In the genomic region with DNA sequence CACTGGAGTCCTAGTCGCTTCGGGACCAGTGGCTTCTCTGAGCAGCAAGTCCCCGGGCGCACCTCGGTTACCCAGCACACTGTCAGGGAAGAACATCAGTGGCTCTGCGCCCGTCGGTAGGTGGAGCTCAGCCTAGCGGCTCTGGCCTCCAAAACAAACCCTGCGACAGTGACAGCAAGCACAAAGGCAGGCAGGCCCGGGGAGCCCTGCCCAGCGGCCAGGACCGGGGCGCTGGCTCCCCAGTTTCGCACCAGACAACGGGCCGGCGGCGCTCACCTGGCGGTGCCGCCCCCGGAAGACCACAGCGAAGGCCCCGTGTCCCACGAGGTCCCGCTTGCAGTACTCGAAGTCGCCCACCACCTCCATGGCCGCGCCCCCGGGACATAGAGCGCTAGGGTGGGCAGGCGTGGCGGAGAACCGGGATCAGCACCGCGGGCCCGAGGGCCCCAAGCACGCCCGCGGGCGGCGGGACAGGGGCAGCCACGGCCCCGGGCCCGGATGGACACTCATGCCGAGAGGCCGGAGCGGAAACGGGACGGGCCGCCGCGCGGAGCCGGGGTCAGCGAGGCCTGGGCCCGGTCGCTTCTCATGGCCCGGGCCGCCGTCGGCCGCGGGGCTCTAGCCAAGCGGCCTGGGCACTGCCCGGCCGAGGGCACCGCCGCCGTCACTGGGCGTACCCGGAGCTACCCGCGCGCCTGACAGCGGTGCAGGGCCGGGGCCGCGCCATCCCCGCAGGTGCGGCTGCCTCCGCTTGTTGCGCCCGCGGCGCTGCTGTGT, we compare ENCODE assay signal across 8 mouse cellular contexts. TPM values are rescaled to one million over a fixed set of nuclear protein-coding genes. Genes with fewer than 3 reads are reported as not detected.
DNase-seq lines count a peak whose midpoint lies in the region; ATAC-seq lines count a peak whose summit lies in the region.

No protein-coding gene starts in this region.

- peak; percentile 91 for DNase-seq in adrenal gland, postnatal 14 days
- DNase-seq in embryonic facial prominence, embryonic 10.5 days (ENCODE audit: low spot score), result peak; percentile 85
- peak; percentile 76 for DNase-seq in kidney, adult 11 months
- peak; percentile 85 for DNase-seq in left cerebral cortex, postnatal 4 days
- DNase-seq in midbrain, embryonic 11.5 days (ENCODE audit: low spot score, missing footprints), result peak; percentile 97
- DNase-seq in right cerebral cortex, postnatal 4 days, result peak; percentile 76
- DNase-seq in yolk sac, embryonic 10.5 days (ENCODE audit: low spot score), result peak; percentile 89

- peak; percentile 75 for ATAC-seq in granulocyte monocyte progenitor cell, adult 5-6 weeks (replicated peaks; ENCODE audit: poor library complexity, severe bottlenecking)
- peak; percentile 80 for ATAC-seq in midbrain, embryonic 11.5 days (ENCODE audit: low FRiP score)

- H3K36me3 ChIP-seq in embryonic facial prominence, embryonic 10.5 days (replicated peaks), result peaks cover 6% of the 10 kb centered on the region; the same call in 1 of the 2 replicates
- H3K36me3 ChIP-seq in midbrain, embryonic 11.5 days (ENCODE audit: control insufficient read depth, insufficient read depth, low read length), result no peaks in the 10 kb centered on the region

- H3K9ac ChIP-seq in midbrain, embryonic 11.5 days (ENCODE audit: low read length), result peak overlapping the region; percentile 97

- H3K4me2 ChIP-seq in midbrain, embryonic 11.5 days, result peak overlapping the region; percentile 74

- H3K4me1 ChIP-seq in embryonic facial prominence, embryonic 10.5 days, result peaks cover 21% of the 10 kb centered on the region
- 0 out of 2 replicates have a peak, but pooled peaks cover 4% of the 10 kb centered on the region for H3K4me1 ChIP-seq in midbrain, embryonic 11.5 days (ENCODE audit: control insufficient read depth, insufficient read depth, low read length)

- peak overlapping the region; percentile 96 for H3K27ac ChIP-seq in embryonic facial prominence, embryonic 10.5 days (replicated peaks)
- peak overlapping the region; percentile 89 for H3K27ac ChIP-seq in midbrain, embryonic 11.5 days (ENCODE audit: low read depth, low read length)

- H3K4me3 ChIP-seq in embryonic facial prominence, embryonic 10.5 days, result peak overlapping the region; percentile 97
- H3K4me3 ChIP-seq in midbrain, embryonic 11.5 days (ENCODE audit: low read depth, low read length), result peak overlapping the region; percentile 93

- intact Hi-C loops in left cerebral cortex, postnatal 4 days (cut with DNase I), result no loop called here

- WGBS in embryonic facial prominence, embryonic 10.5 days, result under 1% methylated on average over 87 of the region's 87 CpGs
- WGBS in midbrain, embryonic 11.5 days, result 0% methylated on average over 84 of the region's 87 CpGs

- no peaks in the 10 kb centered on the region for H3K27me3 ChIP-seq in embryonic facial prominence, embryonic 10.5 days (replicated peaks; ENCODE audit: low read depth, poor library complexity, severe bottlenecking)
- H3K27me3 ChIP-seq in midbrain, embryonic 11.5 days (ENCODE audit: control insufficient read depth, insufficient read depth, low read length), result no peaks in the 10 kb centered on the region

- H3K9me3 ChIP-seq in embryonic facial prominence, embryonic 10.5 days, result no peaks in the 10 kb centered on the region
- no peaks in the 10 kb centered on the region for H3K9me3 ChIP-seq in midbrain, embryonic 11.5 days (ENCODE audit: control insufficient read depth, low read length)

RNA-seq across cellular contexts. Expression of a gene that starts 0.5 kb away (rescaled TPM):
- total RNA-seq in adrenal gland, postnatal 14 days (2021), result 39.1 and 40.8 TPM in 2 replicates
- polyA plus RNA-seq in embryonic facial prominence, embryonic 10.5 days (2016; fragmentation: Nextera tagmentation; extraction: Ambion mirVana), result 11.5 and 12.6 TPM in 2 replicates
- 13.0 and 20.0 TPM in 2 replicates for total RNA-seq in granulocyte monocyte progenitor cell, adult 5-6 weeks (2014; fragmentation: Nextera tagmentation)
- 7.8 and 21.0 TPM in 2 replicates for total RNA-seq in granulocyte monocyte progenitor cell, adult 5-6 weeks (2017)
- total RNA-seq in left cerebral cortex, postnatal 4 days (2021), result 100 to 1,000 TPM; 127 to 137 TPM
- polyA plus RNA-seq in midbrain, embryonic 11.5 days (2014; fragmentation: Nextera tagmentation; extraction: Ambion mirVana), result 32.0 and 32.8 TPM in 2 replicates

Comparison
In these comparisons a context has a peak if more than half of its experiments do, and no peak if none do; other contexts are left out.
1. Peak in every context shown above with its lines: DNase-seq, ATAC-seq, H3K4me3 ChIP-seq and H3K27ac ChIP-seq.